Mouse (Mus musculus) mouse trophoblast stem cell (cell line): ENCODE data around the gene Gm45711.

Source experiments
- in situ Hi-C, 2 experiments: fragments of 300-500 bp; cut with MseI, MboI; formaldehyde crosslinking; loops; 2 replicates in 1 of 2; 3 replicates in 1 of 2; pipeline ENCODE4 v1.15.1; 2025

The Gm45711 gene

GRCm38 (mm10) chr8:104246621-104247020, 63.3 kb downstream of the Gm45711 start:
- in situ Hi-C loops = no loop called here

- in situ Hi-C loops = no loop called here
Observed at GRCm38 (mm10) chr8:104242038-104242644, 67.7 kb downstream of the Gm45711 start.

GRCm38 (mm10) chr8:104239418-104239861, 70.4 kb downstream of the Gm45711 start:
- in situ Hi-C loops = no loop called here

GRCm38 (mm10) chr8:104234573-104234972, 75.3 kb downstream of the Gm45711 start:
- in situ Hi-C loops = no loop called here

- in situ Hi-C loops = no loop called here
Observed at GRCm38 (mm10) chr8:104232919-104233318, 77.0 kb downstream of the Gm45711 start.

- in situ Hi-C loops = no loop called here
Observed at GRCm38 (mm10) chr8:104232039-104232438, 77.8 kb downstream of the Gm45711 start.
